Mouse (Mus musculus): ENCODE data around the gene Tspan3. TPM values are rescaled to one million over a fixed set of nuclear protein-coding genes. Genes with fewer than 3 reads are reported as not detected.

The Tspan3 gene
- total RNA-seq, 2 experiments from 2014 or later: 107 to 108 TPM

GRCm38 (mm10) chr9:56160341-56161141 is 4.7 kb downstream of the Tspan3 start:
- peak; percentile 82 to 84 for DNase-seq
- intact Hi-C loops (cut with DNase I): no loop called here

GRCm38 (mm10) chr9:56159456-56159855 is 5.8 kb downstream of the Tspan3 start:
- no peak for DNase-seq
- intact Hi-C loops (cut with DNase I): no loop called here

GRCm38 (mm10) chr9:56158077-56158476 is 7.2 kb downstream of the Tspan3 start:
- intact Hi-C loops (cut with DNase I): no loop called here
- DNase-seq: no peak

- no peak for DNase-seq
- intact Hi-C loops (cut with DNase I): no loop called here
These were observed 10.7 kb downstream of the Tspan3 start for GRCm38 (mm10) chr9:56154572-56154971.

- intact Hi-C loops (cut with DNase I): no loop called here
These were observed 12.7 kb downstream of the Tspan3 start for GRCm38 (mm10) chr9:56152482-56153007.

GRCm38 (mm10) chr9:56151745-56152481 is 13.4 kb downstream of the Tspan3 start:
- DNase-seq: peak in 1 of 2 experiments; percentile 25

More at GRCm38 (mm10) chr9:56152482-56153007, 12.7 kb downstream of the Tspan3 start:
- DNase-seq: no peak

GRCm38 (mm10) chr9:56146326-56146923 is 18.9 kb downstream of the Tspan3 start:
- no peak for DNase-seq
- intact Hi-C loops (cut with DNase I): no loop called here

More at GRCm38 (mm10) chr9:56151745-56152481, 13.4 kb downstream of the Tspan3 start:
- intact Hi-C loops (cut with DNase I): no loop called here

GRCm38 (mm10) chr9:56144366-56145003 is 20.8 kb downstream of the Tspan3 start:
- intact Hi-C loops (cut with DNase I): no loop called here
- no peak for DNase-seq

- no peak for DNase-seq
- intact Hi-C loops (cut with DNase I): no loop called here
These were observed 23.5 kb downstream of the Tspan3 start for GRCm38 (mm10) chr9:56141776-56142175.

GRCm38 (mm10) chr9:56135590-56136197 is 29.6 kb downstream of the Tspan3 start:
- DNase-seq: no peak
- intact Hi-C loops (cut with DNase I): no loop called here

GRCm38 (mm10) chr9:56134614-56135013 is 30.7 kb downstream of the Tspan3 start:
- no peak for DNase-seq
- intact Hi-C loops (cut with DNase I): no loop called here

GRCm38 (mm10) chr9:56133970-56134369 is 31.3 kb downstream of the Tspan3 start:
- no peak for DNase-seq
- intact Hi-C loops (cut with DNase I): no loop called here

- DNase-seq: no peak
- intact Hi-C loops (cut with DNase I): no loop called here
These were observed 33.3 kb downstream of the Tspan3 start for GRCm38 (mm10) chr9:56131813-56132525.

- intact Hi-C loops (cut with DNase I): no loop called here
- no peak for DNase-seq
These were observed 34.7 kb downstream of the Tspan3 start for GRCm38 (mm10) chr9:56130536-56130935.

- DNase-seq: peak in 1 of 2 experiments; percentile 17
- intact Hi-C loops (cut with DNase I): no loop called here
These were observed 35.3 kb downstream of the Tspan3 start for GRCm38 (mm10) chr9:56129951-56130350.

- no peak for DNase-seq
- intact Hi-C loops (cut with DNase I): no loop called here
These were observed 36.9 kb downstream of the Tspan3 start for GRCm38 (mm10) chr9:56128331-56128730.

- intact Hi-C loops (cut with DNase I): no loop called here
- DNase-seq: no peak
These were observed 38.7 kb downstream of the Tspan3 start for GRCm38 (mm10) chr9:56126453-56127173.

- intact Hi-C loops (cut with DNase I): loop anchor here (5.0 kb wide), 1 partner anchor 73 kb away; no protein-coding TSS in a partner anchor
- no peak for DNase-seq
These were observed 40.7 kb downstream of the Tspan3 start for GRCm38 (mm10) chr9:56124561-56124960.

GRCm38 (mm10) chr9:56123613-56124012 is 41.7 kb downstream of the Tspan3 start:
- intact Hi-C loops (cut with DNase I): loop anchor here (5.0 kb wide), 1 partner anchor 74 kb away; no protein-coding TSS in a partner anchor
- DNase-seq: no peak

Measured in gastrocnemius, postnatal 36 days (tissue).